Mouse (Mus musculus): Measurements from ENCODE around the gene Zc2hc1b.

The Zc2hc1b gene

DNA sequence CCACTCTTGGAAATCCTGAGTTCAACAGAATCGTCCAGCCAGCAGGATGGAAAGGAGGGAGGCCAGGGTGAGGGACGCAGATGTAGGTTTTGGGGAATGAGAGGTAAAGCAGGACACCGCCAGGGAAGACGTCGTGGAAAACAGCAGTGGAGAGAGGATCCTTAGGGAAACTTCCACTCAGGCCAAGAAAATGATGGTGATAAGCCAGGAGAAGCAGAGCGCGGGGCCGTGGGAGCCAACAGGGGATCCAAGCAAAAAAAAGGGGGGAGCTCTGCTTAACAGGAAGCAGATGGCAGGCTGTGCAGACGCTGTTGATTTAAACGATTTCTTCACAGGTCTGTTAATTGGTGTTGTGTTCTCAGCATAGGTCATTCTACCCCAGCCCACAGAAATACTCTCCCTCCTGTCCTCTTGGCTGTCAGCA lies 5.0 kb downstream of the Zc2hc1b start:
- DNase-seq (ENCODE audit: low read depth, low spot score): no peak

GRCm38 (mm10) chr10:13171461-13171860 lies 6.4 kb downstream of the Zc2hc1b start:
- DNase-seq (ENCODE audit: low read depth, low spot score): no peak

DNA sequence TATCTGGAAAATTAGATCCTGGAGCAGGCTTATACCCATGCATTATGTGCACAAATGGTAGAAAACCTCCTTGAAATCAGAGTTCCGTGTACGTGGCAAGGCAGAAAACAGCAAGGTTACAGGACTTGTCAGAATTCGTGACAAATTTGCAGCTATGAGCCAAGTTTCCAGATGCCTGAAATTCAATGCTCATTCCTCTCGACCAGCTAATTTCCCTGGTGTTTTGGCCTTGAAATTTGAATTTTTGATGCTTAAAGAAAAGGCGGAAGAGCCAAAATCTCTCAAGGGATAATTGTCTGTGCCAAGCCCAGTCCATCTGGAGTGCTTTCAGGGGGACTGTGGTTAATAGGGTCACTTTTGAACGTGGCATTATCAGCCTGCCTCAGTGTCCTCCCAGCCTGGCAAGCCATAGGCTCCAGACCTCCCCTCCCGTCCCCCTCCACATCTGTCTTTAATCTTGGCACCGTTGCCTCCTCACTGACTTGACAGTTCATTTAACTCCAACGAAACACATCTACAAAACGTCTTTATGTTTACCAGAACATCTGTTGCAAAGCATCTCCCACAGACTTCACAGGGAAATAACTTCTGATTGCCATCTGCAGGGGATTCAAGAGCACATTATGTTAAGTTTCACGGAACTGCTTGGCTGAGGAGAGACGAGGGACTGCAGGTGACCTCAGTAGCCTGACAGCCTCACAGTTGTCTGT lies 6.9 kb downstream of the Zc2hc1b start:
- DNase-seq (ENCODE audit: low read depth, low spot score): no peak

DNA sequence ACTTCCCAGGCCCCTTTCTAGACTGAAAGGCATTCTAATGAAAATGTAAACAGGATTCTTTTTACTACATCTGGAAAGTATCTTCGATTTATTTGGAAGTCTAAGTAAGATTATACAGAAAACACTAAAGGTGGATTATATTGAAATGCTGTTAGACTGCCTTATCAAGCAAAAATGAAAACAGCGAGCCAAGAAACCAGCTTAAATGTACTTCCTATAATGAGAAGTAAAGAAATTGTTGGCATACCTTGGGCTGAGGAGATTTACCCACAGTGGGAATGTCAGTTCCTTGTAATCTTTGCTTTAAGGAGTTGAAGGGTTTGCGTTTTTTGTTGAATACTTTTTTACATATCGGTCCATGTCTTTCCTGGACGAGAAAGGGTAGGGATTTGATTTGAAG lies 9.4 kb downstream of the Zc2hc1b start:
- no peak for DNase-seq (ENCODE audit: low read depth, low spot score)

- no peak for DNase-seq (ENCODE audit: low read depth, low spot score)
These were observed 15.8 kb downstream of the Zc2hc1b start for GRCm38 (mm10) chr10:13162031-13162430.

- no peak for DNase-seq (ENCODE audit: low read depth, low spot score)
These were observed 16.9 kb downstream of the Zc2hc1b start for GRCm38 (mm10) chr10:13160913-13161312.

GRCm38 (mm10) chr10:13155377-13155776 lies 22.4 kb downstream of the Zc2hc1b start:
- DNase-seq (ENCODE audit: low read depth, low spot score): no peak

- no peak for DNase-seq (ENCODE audit: low read depth, low spot score)
These were observed 24.9 kb downstream of the Zc2hc1b start for GRCm38 (mm10) chr10:13152811-13153364.

DNA sequence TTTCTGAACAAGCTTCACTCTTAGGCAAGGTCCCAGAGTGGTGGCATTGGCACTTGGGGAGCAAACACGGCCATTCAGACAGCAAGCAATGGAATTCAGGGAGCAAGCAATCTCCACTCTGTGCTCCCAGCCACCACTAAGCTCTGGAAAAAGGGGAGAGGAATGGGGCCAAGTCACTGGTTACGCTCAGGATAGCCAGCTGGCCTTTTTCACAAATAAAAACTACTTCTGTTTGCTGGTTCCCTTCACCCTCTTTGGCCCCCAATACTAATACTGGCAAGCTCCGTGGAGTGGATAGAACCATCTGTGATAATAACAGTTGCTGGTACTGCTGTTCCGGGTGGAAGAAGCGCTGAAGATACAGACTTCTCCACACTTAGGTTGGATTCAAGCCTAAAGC lies 26.5 kb downstream of the Zc2hc1b start:
- peak; percentile 25 for DNase-seq (ENCODE audit: low read depth, low spot score)

DNA sequence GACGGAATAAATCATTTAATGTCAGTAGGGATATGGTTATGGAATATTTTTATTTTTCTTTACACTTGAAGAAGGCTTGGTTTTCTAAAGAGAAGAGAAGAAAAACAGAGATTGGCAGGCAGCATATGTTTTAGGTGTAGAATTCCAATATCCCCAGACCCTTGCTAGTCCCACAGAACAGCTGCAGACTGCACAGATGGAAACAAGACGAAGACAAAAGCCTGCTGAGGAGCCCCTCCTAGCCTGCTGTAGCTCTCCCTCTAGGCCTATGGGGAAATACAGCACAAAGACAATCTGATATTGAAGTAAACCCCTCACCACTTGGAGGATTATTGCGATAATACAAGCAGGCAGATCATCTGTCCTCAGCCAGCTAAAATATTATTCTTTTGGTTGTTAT lies 27.4 kb downstream of the Zc2hc1b start:
- no peak for DNase-seq (ENCODE audit: low read depth, low spot score)

DNA sequence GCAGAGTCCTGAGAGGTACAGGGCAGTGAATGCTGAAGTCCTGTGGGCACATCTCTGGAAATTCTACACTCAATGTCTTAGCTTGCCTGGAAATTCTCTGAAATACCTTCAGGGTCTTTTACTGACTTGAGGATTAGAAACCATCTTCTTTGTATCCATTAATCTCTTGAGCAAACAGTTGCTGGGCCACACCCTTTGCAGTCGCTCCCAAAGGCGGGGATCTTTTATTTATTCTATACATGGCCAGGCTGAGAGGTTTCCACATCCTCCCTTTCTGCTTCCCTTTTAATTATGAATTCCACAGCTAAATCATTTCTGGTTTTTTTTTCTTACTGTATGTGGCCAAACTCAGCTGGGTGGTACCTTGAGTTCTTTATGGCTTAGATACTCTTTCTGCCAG lies 37.4 kb downstream of the Zc2hc1b start:
- no peak for DNase-seq (ENCODE audit: low read depth, low spot score)

DNA sequence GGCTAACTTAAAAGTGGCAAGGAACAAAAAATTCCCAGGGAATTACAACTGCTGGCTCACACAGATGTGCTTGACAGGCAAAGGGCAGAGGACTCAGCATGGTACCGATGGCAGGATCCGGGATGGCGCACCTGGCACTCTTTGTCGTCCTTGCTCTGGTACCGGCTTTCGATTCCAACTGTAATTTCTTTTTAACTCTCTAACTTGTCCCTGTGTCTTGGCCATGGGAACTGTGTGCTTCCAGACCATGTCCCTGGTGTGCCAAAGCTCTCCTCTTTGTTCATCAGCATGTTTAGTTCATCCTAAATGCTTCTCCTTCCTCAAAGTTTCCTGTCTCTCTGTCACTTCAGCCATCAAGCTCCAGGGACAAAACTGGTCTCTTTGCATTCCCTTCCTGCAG lies 39.9 kb downstream of the Zc2hc1b start:
- DNase-seq (ENCODE audit: low read depth, low spot score): no peak

- DNase-seq (ENCODE audit: low read depth, low spot score): no peak
These were observed 42.1 kb downstream of the Zc2hc1b start for GRCm38 (mm10) chr10:13135751-13136150.

- DNase-seq (ENCODE audit: low read depth, low spot score): no peak
These were observed 42.5 kb downstream of the Zc2hc1b start for GRCm38 (mm10) chr10:13135276-13135675.

DNA sequence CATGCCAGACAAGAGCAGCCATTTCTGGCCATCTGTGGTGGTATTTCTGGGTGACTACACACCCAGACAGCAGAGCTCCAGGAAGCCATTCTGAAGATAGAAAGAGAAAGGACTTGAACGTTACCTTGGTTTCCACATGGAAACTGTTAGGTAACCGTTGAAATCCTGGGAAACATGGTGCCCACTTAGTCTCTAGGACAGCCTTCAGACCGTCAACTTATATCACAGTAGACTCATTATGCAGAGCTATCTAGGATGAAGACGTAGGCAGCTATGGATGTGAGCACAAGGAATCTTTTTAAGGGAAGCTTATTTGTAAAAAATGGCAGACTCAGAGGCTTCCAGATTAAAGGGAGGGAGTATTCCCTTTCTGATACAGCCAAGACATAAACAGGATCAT lies 44.0 kb downstream of the Zc2hc1b start:
- DNase-seq (ENCODE audit: low read depth, low spot score): no peak

- DNase-seq (ENCODE audit: low read depth, low spot score): no peak
These were observed 49.9 kb downstream of the Zc2hc1b start for GRCm38 (mm10) chr10:13127946-13128345.

DNA sequence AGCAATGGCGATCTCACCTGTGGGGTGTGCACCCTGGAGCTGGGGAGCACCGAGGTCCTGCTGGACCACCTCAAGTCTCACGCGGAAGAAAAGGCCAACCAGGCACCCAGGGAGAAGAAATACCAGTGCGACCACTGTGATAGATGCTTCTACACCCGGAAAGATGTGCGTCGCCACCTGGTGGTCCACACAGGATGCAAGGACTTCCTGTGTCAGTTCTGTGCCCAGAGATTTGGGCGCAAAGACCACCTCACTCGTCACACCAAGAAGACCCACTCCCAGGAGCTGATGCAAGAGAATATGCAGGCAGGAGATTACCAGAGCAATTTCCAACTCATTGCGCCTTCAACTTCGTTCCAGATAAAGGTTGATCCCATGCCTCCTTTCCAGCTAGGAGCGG lies 50.5 kb downstream of the Zc2hc1b start:
- DNase-seq (ENCODE audit: low read depth, low spot score): no peak

DNA sequence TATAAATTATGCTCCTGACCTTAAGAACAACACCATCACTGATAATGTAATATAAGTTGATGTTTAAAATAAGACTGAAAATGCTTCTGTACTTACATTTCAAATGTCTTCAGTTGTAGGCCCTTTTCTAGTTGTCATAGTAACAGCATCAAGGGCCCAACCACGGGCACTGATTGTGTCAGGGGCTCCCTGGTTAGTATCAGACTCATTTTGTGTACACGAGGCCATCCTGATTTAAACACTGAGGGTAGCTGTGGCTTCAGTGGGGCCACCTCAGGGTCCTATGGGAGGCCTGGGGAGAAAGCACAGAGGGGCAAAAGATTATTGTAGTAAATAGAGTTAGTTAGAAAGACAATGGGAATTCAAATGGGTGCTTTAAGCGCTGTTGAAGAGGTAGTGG lies 52.0 kb downstream of the Zc2hc1b start:
- no peak for DNase-seq (ENCODE audit: low read depth, low spot score)

GRCm38 (mm10) chr10:13119300-13119699 lies 58.5 kb downstream of the Zc2hc1b start:
- DNase-seq (ENCODE audit: low read depth, low spot score): no peak

DNA sequence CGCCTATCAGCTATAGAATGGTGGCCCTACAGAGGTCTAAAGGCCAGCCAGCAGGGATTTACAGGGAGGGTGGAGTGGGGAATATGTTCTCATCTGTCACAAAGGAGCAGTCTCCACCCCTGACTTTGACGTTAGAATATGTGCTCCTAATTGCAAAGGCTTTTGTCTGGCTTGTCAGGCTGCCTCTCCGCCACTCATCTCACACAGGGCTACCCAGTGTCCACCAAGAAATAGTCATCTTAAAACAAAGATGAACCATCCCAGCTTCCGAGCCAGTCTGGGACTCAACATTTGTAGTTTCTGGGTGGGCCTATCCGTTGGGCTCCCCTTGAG lies 59.1 kb downstream of the Zc2hc1b start:
- DNase-seq (ENCODE audit: low read depth, low spot score): no peak

DNA sequence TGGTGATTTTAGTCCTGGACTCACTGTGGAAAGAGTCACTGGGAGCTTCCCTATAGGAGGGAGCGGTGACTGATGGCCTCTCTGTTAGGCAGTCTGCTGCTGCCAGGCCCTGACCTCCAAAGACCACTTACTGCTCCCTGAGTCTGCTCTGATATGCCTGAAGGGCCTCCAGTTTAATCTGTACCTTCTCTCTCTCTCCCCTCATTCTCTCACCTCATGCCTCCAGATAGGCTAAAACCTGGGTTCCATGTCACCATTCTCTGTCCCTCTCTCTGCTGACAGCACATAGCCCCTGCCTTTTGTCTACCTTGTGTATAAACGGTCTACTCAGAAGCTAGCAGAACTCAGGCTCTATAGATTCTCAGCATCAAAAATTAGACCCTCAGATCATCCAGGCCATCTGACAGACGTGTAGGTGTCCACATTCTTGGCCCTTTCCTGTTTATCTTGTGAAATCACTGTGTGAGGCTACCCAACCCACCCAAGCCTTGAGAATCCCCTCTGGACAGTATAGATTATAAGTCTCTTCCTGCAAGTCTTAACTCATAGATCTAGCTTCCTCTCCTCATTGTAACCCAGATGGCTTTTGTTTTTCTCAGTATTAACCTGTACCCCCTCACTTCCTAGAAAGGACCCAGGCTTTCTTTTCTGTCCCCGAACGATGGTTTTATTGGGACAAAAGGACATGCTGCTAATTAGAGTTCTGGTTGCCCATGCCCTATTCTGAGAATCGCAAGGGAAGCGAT lies 59.6 kb downstream of the Zc2hc1b start:
- DNase-seq (ENCODE audit: low read depth, low spot score): no peak

- DNase-seq (ENCODE audit: low read depth, low spot score): no peak
These were observed 60.8 kb downstream of the Zc2hc1b start for GRCm38 (mm10) chr10:13116706-13117665.

All from skeletal muscle tissue, adult 2 months (tissue).